Mouse (Mus musculus) midbrain, postnatal 0 days (tissue): ENCODE measurements around the gene Mark4. TPM values are rescaled to one million over a fixed set of nuclear protein-coding genes. Genes with fewer than 3 reads are reported as not detected.

ENCODE experiments used
- ATAC-seq: fragments of 200-750 bp; cut with Nextera tagmentation; 2 replicates; pipeline ENCODE4 v1.8.0; 2017; ENCODE audit warnings: moderate number of reproducible peaks, mild to moderate bottlenecking, moderate TSS enrichment, moderate library complexity; ENCODE audit not compliant: low FRiP score
- DNase-seq: peaks from one replicate; pipeline ENCODE4 v3.0.0-alpha.2; 2015; ENCODE audit warnings: low spot score
- H3K27ac ChIP-seq: fragments of 300-500 bp; sonication (generic); 2 replicates; pipeline ENCODE4 v1.5.1; 2014; ENCODE audit warnings: low read depth, mild to moderate bottlenecking, low read length, mixed read lengths
- H3K27me3 ChIP-seq: fragments of 300-500 bp; sonication (generic); 2 replicates; pipeline ENCODE4 v1.6.1; 2014; ENCODE audit warnings: low read length, control low read depth, mixed read lengths; ENCODE audit not compliant: insufficient read depth
- H3K36me3 ChIP-seq: fragments of 300-500 bp; sonication (generic); 2 replicates; pipeline ENCODE4 v1.6.1; 2014; ENCODE audit warnings: low read length, control low read depth, mixed read lengths; ENCODE audit not compliant: insufficient read depth
- H3K4me1 ChIP-seq: fragments of 300-500 bp; sonication (generic); 2 replicates; pipeline ENCODE4 v1.6.1; 2014; ENCODE audit warnings: mild to moderate bottlenecking, control low read depth, antibody characterized with exemption, low read length, mixed read lengths; ENCODE audit not compliant: insufficient read depth
- H3K4me2 ChIP-seq: fragments of 300-500 bp; sonication (generic); 2 replicates; pipeline ENCODE4 v1.6.1; 2014; ENCODE audit warnings: low read depth, mild to moderate bottlenecking, low read length, mixed read lengths; ENCODE audit not compliant: poor library complexity, severe bottlenecking
- H3K4me3 ChIP-seq: fragments of 300-500 bp; sonication (generic); 2 replicates; pipeline ENCODE4 v1.5.1; 2014; ENCODE audit warnings: low read depth, mild to moderate bottlenecking, low read length, moderate library complexity
- H3K9ac ChIP-seq: fragments of 300-500 bp; sonication (generic); replicated peaks from 2 replicates; pipeline ENCODE4 v1.6.1; 2014; ENCODE audit warnings: mild to moderate bottlenecking, low read length, moderate library complexity, mixed read lengths; ENCODE audit not compliant: poor library complexity, severe bottlenecking
- H3K9me3 ChIP-seq: fragments of 300-500 bp; sonication (generic); 2 replicates; pipeline ENCODE4 v1.6.1; 2016; ENCODE audit warnings: low read length, control low read depth
- CTCF ChIP-seq: IDR thresholded peaks from 2 replicates; pipeline ENCODE4 v1.5.1; 2016; ENCODE audit warnings: antibody characterized with exemption, mild to moderate bottlenecking
- WGBS: fragments of 180-500 bp; shearing (Covaris S2); extraction: QIAGEN DNeasy Blood & Tissue Kit; methylation state at CpG from one replicate; pipeline ENCODE4 v1.1.7; 2014; 5-methylcytosine and 5-hydroxymethylcytosine counted together
- polyA plus RNA-seq: library from polyadenylated mRNA; unstranded; fragments of >200 nt; fragmentation: Nextera tagmentation; extraction: Ambion mirVana; gene quantifications from 2 replicates; pipeline ENCODE4 v1.2.1, GENCODE M21; 2015
- total RNA-seq: library from RNA; depleted of rRNA; stranded (reverse); fragments of >200 nt; gene quantifications from 2 replicates; pipeline ENCODE4 v1.2.3, GENCODE M21; 2014

Mark4 gene
- total and polyA plus RNA-seq, 2 experiments from 2014 or later: 17.0 to 68.9 TPM

DNA sequence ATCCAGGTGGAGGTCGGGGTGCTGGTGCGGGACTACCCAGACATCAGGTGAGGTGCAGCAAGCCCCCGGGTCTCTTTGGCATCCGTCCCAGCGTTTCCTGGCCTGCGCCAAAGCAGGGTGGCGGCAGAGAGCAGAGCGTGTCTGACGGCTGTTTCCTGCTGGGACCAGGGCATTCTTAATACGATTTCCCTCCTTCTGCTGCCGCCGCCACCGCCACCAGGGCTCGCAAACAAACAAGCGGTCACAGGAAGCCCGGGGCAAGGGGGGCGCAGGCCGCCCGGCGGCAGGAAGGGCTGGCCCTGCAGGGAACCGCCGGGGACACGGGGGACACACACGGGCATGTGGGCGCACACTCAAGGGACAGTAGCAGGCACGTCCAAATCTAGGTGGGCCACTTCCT is 33.1 kb upstream of the Mark4 start:
- WGBS: 1% methylated on average over 24 of the region's 26 CpGs
- DNase-seq: no peak
- H3K4me2 ChIP-seq: peak overlapping the region; percentile 28
- no peak overlapping the region for H3K27ac ChIP-seq
- no peaks in the 10 kb centered on the region for H3K4me1 ChIP-seq
- H3K9ac ChIP-seq: no peak overlapping the region
- H3K36me3 ChIP-seq: no peaks in the 10 kb centered on the region
- no peak for ATAC-seq
- peak overlapping the region; percentile 12; the same call in 1 of the 2 replicates for H3K4me3 ChIP-seq
- peak; percentile 28 for TF ChIP-seq CTCF
- peaks cover 42% of the 10 kb centered on the region for H3K27me3 ChIP-seq
- H3K9me3 ChIP-seq: no peaks in the 10 kb centered on the region

DNA sequence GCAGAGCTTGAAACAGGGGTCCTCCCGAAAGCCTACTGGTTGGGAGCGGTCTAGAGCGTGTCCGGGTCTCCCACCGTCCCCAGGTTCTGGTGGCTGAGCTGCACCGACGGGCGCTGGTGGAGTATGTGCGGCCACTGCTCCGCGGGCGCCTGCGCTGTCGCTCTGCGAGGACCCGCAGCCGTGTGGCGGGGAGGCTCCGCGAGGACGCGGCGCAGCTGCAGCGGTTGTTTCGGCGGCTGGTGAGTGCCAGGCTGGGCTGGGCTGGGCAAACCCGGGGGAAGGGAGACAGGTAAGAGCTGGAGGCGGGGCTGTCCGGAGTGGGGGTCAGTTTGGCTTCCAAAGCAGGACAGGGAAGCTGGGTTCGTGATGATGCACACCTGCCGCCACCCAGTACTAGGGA is 30.9 kb upstream of the Mark4 start:
- no peak overlapping the region for H3K27ac ChIP-seq
- H3K9ac ChIP-seq: 0 out of 2 replicates have a peak overlapping the region, but pooled peaks have one; percentile 9
- TF ChIP-seq CTCF: no peak
- peaks cover 39% of the 10 kb centered on the region for H3K27me3 ChIP-seq
- DNase-seq: peak; percentile 12
- ATAC-seq: peak; percentile 54
- H3K9me3 ChIP-seq: no peaks in the 10 kb centered on the region
- no peaks in the 10 kb centered on the region for H3K36me3 ChIP-seq
- WGBS: 2% methylated on average over 31 of the region's 31 CpGs
- H3K4me3 ChIP-seq: peak overlapping the region; percentile 34
- H3K4me1 ChIP-seq: no peaks in the 10 kb centered on the region
- H3K4me2 ChIP-seq: peak overlapping the region; percentile 53

- Histone ChIP-seq H3K4me2 (no peak overlapping the region), H3K27ac (no peak overlapping the region), H3K9ac (no peak overlapping the region), H3K9me3 (no peaks in the 10 kb centered on the region), H3K27me3 (peaks cover 35% of the 10 kb centered on the region), H3K4me3 (no peak overlapping the region), H3K36me3 (no peaks in the 10 kb centered on the region), H3K4me1 (no peaks in the 10 kb centered on the region)
- ATAC-seq (no peak), DNase-seq (no peak)
- no peak for TF ChIP-seq CTCF
- 92% methylated on average over 7 of the region's 7 CpGs for WGBS
Observed at GRCm38 (mm10) chr7:19486549-19486948, 27.9 kb upstream of the Mark4 start.

- H3K4me2 ChIP-seq: no peak overlapping the region
- H3K4me3 ChIP-seq: no peak overlapping the region
- no peak overlapping the region for H3K27ac ChIP-seq
- no peak for DNase-seq
- H3K9ac ChIP-seq: no peak overlapping the region
- H3K27me3 ChIP-seq: peaks cover 24% of the 10 kb centered on the region
- H3K9me3 ChIP-seq: no peaks in the 10 kb centered on the region
- ATAC-seq: no peak
- WGBS: 88% methylated on average over 1 of the region's 1 CpGs
- TF ChIP-seq CTCF: no peak
- no peaks in the 10 kb centered on the region for H3K4me1 ChIP-seq
- no peaks in the 10 kb centered on the region for H3K36me3 ChIP-seq
Observed at GRCm38 (mm10) chr7:19485488-19485887, 26.9 kb upstream of the Mark4 start.

- TF ChIP-seq CTCF: no peak
- 85% methylated on average over 8 of the region's 8 CpGs for WGBS
- Histone ChIP-seq H3K36me3 (no peaks in the 10 kb centered on the region), H3K4me1 (no peaks in the 10 kb centered on the region), H3K9ac (no peak overlapping the region), H3K27ac (no peak overlapping the region), H3K9me3 (no peaks in the 10 kb centered on the region), H3K4me2 (no peak overlapping the region), H3K27me3 (peaks cover 7% of the 10 kb centered on the region), H3K4me3 (no peak overlapping the region)
- no peak for ATAC-seq
- DNase-seq: no peak
Observed at GRCm38 (mm10) chr7:19483281-19483680, 24.7 kb upstream of the Mark4 start.

DNA sequence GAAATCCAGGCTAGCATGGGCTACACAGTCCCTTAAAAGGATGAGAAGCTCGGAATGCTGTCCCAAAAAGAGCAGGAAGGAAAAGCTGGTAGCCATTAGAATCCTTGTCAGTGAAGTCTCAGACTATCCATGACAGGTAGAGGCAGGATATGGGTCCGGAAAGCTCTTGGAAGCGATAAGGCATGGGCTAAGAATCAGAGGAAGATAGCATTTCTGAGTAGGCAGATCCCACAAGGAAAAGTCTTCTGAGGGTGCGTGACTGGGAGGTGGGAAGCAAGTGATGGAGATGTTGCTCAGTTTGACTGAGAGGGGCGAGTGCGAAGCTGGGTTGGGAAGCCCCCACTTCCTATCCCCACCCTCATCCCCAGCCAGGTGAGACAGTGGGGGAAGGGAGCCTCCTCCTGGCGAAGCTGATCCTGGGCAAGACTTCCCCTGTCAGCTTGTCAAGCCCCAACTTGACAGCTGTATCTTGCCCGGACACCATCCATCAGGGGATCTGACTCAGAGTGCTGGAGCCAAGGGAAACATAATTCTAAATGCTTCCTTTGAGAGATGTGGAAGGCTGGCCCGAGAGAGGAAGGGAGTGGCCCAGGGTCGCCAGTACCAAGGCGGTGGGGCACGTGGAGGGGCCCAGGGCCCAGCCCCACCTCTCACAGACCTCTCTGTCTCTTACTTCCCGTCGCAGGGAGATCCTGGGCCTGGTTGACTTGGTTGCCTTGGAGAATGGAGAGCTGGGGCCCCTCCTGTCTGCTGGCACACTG is 19.2 kb upstream of the Mark4 start:
- 24% methylated on average over 14 of the region's 14 CpGs for WGBS
- DNase-seq (no peak), ATAC-seq (no peak)
- no peak overlapping the region for H3K9ac ChIP-seq
- H3K27me3 ChIP-seq: peaks cover 16% of the 10 kb centered on the region
- no peaks in the 10 kb centered on the region for H3K36me3 ChIP-seq
- TF ChIP-seq CTCF: no peak
- H3K4me1 ChIP-seq: no peaks in the 10 kb centered on the region
- no peaks in the 10 kb centered on the region for H3K9me3 ChIP-seq
- H3K4me3 ChIP-seq: no peak overlapping the region
- H3K27ac ChIP-seq: no peak overlapping the region
- H3K4me2 ChIP-seq: no peak overlapping the region
